Mouse (Mus musculus): ENCODE results near the gene Gm42669. TPM values are rescaled to one million over a fixed set of nuclear protein-coding genes. Genes with fewer than 3 reads are reported as not detected.

Gm42669 gene
- total RNA-seq, 2 experiments from 2014 or later: 0.32 to 0.48 TPM

Other genes with a start within 250 kb of the Gm42669 start
- gene Tgfbr3, start 218.0 kb upstream of the Gm42669 start, total RNA-seq (2021): 1 to 10 TPM; 6.7 to 8.7 TPM
- gene Brdt, start 176.5 kb upstream of the Gm42669 start, total RNA-seq (2021): 10 to 100 TPM; 11.0 to 12.8 TPM
- 10 to 100 TPM; 15.4 to 15.7 TPM for gene Ephx4, start 104.9 kb upstream of the Gm42669 start, total RNA-seq (2021)
- not detected for gene Lpcat2b, start 76.1 kb upstream of the Gm42669 start, total RNA-seq (2021)
- 10 to 100 TPM; 61.9 to 64.8 TPM for gene Btbd8, start 69.6 kb upstream of the Gm42669 start, total RNA-seq (2021)
- under 1 TPM; 0.30 to 0.32 TPM for gene 1700028K03Rik, start 27.1 kb downstream of the Gm42669 start, total RNA-seq (2021)
- 10 to 100 TPM; 19.9 to 21.8 TPM for gene Rpap2, start 89.8 kb downstream of the Gm42669 start, total RNA-seq (2021)
- gene Glmn, start 90.3 kb downstream of the Gm42669 start, total RNA-seq (2021): 10 to 100 TPM; 25.8 to 27.7 TPM
- gene Gfi1, start 218.4 kb downstream of the Gm42669 start, total RNA-seq (2021): under 1 TPM in 1 of 2 experiments, not detected in 1; 0.36 TPM